Mouse (Mus musculus): Measurements from ENCODE around the gene Ninl.

Ninl gene

DNA sequence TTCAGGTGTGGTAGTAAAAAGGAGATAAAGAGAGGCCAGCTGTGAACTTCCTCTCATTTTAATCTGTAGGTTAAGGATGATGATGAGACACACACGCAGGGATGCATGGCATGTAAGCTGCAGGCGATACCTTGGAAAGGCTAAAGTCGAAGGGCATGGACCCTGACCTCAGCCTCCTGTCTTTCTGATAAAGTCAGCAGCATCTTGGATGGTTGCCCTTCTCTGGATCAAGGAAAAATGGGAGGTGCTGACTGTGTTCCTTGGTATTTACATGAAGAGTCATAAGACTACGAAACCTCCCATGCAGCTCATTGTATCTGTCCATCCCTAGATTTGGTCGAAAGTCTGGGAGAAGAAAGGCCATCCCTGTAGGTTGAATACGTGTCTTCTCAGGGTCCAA, 138.8 kb downstream of the Ninl start:
- no peak for DNase-seq

- no peak for DNase-seq
These were observed 143.4 kb downstream of the Ninl start for GRCm38 (mm10) chr2:150895691-150896252.

- no peak for DNase-seq
These were observed 144.4 kb downstream of the Ninl start for GRCm38 (mm10) chr2:150894617-150895267.

DNA sequence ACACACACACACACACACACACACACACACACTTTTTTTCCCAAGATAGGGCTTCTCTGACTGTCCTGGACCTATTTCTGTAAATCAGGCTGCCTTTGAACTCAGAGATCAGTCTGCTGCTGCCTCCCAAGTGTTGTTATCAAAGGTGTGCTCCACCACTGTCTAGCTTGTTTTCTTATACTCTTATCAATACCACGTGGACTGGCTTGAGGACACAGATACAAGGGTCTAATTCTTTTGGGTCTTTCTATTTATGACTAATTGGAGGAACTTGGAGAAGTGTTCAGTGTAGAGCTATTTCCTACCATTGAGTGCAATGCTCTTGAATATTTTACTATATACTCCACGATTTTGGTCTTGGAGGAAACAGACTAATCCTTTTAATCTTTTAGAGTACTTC, 151.8 kb downstream of the Ninl start:
- DNase-seq = no peak

GRCm38 (mm10) chr2:150886315-150886714, 152.9 kb downstream of the Ninl start:
- no peak for DNase-seq

DNA sequence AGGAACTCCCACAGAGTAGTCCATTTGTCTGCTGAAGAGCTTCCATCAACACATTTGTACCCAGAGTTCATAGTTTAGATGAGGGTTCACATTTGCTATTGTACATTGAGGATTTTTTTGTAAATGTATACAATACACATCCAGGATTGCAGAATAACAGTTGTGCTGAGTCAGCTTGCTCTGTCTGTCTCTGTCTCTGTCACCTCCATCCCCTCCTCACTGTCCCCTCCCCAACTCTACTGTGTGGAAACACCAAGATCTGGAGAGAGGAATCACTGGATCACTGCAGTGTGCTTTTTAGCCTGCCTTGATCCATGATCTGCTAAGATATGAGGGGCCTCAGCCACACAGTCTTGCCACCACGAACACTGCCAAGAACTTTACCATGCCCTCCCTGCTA, 153.4 kb downstream of the Ninl start:
- no peak for DNase-seq

DNA sequence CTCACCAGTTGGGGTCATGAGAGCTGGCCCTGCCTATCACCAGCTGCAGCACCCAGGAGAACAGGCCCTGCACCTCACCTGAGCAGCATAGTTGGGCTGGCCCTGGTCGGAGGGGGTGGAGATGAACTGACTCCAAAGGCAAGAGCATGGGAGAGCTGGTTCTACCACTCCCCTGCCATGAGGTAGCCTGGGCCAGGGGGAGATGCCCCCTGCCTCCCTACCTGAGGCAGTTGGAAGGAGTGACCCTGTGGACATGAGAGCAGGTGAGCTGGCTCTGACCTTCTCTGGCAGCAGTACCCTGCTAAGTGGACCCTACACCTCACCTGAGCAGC, 154.4 kb downstream of the Ninl start:
- DNase-seq = no peak
